Mouse (Mus musculus): ENCODE results near the gene Gsta4. TPM values are rescaled to one million over a fixed set of nuclear protein-coding genes. Genes with fewer than 3 reads are reported as not detected.

Gsta4 gene
- total RNA-seq, 2 experiments from 2014 or later, result 21.5 to 21.6 TPM

DNA sequence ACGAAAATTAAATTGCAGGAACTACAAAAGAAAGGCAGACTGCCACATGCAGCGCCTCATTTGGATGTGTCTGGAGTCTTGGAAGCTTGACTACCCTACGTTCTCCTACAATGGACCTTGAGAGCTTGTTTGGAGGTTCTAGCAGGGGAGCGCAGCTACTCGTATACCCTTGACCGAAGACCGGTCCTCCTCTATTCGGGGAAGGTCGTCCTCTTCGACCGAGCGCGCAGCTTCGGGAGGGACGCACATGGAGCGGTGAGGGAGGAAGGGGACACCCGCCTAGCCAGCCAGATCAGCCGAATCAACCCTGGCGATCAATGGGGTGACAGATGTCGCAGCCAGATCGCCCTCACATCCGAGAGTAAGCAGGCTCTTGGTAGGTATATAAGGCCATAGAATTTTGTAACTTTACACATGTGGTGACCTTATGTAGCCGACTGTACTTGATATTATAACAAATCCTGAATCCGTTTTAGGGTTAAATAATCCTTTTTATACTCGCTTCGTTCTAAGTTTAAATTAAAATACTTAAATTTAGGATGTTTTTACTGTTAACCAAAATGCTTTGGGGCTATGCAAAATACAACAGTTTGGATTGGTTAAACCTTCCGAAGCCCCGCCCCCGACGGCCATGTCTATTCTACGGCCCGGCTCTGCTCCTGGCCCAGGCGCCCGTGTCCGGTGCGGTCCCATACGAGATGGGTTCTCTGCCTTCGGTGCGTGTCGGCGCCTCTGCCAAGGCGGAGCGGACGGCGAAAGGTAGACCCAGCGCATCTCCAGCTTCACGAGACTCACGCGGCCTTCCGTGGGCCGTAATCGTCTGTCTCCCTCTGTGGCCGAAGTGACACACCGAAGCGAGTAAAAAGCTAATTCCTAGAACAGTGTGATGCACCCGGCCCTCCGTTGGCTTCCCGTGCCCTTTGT, 7.0 kb upstream of the Gsta4 start:
- DNase-seq (ENCODE audit: extremely low spot score in 1 of 2, low spot score in 2 of 2), result peak; percentile 92 to 99

DNA sequence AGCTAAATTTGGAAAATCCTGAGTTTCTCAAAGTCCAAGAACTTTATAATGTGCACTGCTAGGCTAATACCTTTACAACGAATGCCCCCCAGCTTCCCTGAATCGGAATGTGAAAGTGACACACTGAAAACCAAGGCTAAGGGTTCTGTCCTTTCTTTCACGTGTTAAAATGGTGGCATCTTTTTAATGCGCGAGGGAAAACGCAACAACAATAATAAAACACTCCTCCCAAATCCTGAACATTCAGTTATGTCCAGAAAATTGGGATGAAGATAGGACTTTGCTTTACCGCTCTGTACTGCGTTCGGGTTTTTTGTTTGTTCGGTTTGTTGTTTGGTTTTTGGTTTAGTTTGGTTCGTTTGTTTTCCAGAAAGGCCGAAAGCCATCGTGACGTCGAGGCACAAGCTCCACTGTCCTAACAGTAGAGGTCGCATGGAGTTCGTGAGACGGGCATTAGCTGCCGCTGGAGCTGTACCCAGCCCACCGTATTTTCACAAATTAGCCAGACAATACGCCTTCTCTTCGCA, 6.3 kb upstream of the Gsta4 start:
- intact Hi-C loops (cut with DNase I), result no loop called here

More for the DNA sequence above, 7.0 kb upstream of the Gsta4 start:
- intact Hi-C loops (cut with DNase I), result no loop called here

DNA sequence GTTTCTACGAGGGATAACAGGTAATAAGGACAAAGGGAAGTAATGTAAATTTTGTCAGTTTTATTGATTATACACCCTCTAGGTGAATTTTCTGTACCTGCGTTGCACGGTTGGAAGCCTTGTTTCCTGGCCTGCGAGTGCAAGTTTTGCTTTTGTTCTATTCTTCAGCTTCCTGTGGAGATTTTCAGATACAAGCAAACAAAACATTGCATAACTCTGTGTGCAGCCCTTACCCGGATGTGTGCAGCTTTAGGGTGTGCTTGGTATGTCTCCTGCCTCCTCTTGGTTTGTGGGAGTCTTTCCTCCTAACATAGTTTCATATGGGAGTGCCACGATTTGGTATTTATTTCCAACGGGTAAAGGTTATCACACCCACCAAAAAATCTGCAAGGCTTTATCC, 5.7 kb upstream of the Gsta4 start:
- DNase-seq (ENCODE audit: extremely low spot score in 1 of 2, low spot score in 2 of 2), result no peak
- intact Hi-C loops (cut with DNase I), result no loop called here

More for the DNA sequence above, 6.3 kb upstream of the Gsta4 start:
- peak; percentile 59 to 73 for DNase-seq (ENCODE audit: extremely low spot score in 1 of 2, low spot score in 2 of 2)

DNA sequence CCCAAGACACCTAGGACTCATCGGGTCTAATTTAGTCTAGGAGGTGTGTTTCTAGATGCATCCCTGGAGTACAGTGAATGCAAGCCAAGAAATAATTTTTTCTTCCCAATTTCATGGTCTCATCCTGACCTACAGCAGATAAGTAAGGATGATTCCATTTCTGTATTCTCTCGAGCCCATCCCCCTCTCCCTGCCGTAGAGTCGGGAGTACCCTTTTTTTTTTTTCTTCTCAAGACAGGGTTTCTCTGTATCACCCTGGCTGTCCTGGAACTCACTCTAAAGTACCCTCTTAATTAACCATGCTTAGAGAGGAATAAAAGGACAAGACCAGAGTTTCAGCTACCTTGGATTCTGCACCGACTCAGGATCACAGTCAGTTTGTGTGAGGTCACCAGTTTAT, 4.4 kb upstream of the Gsta4 start:
- DNase-seq (ENCODE audit: extremely low spot score in 1 of 2, low spot score in 2 of 2), result no peak
- intact Hi-C loops (cut with DNase I), result no loop called here

DNA sequence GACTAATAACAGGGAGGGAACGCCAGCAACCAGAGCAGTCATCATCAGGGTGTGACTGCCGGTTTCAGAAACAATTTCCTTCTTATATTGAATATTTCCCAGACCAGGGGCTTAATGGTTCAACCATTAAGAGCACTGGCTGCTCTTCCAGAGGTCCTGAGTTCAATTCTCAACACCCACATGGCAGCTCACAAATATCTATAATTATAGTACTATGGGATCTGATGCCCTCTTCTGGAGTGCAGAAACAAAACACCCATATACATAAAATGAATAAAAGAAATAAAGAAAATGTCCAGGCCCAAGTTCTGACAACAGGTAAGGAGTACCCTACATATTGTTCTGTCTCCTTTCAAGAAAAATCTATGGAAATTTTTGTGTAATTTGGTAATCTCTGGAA, 3.5 kb upstream of the Gsta4 start:
- intact Hi-C loops (cut with DNase I), result no loop called here
- no peak for DNase-seq (ENCODE audit: extremely low spot score in 1 of 2, low spot score in 2 of 2)

DNA sequence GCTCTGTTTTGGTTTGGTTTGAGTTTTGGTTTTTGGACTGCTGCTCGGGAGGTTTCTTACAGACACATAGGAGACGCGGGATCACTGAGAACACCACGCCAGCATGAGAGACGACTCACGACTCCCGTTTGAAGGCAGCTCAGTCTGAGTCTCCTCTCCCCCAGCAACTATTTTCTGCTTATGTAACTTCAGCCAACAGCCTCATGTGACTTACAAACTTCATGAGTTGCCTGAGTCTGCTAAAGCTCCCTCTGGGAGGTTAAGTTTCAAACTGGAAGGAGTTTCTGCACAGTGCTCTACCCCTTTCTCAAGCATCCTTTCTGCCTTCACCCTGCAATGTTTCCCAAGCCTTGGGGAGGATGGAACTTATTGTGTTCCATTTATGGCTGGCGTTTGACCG, 3.1 kb downstream of the Gsta4 start:
- intact Hi-C loops (cut with DNase I), result no loop called here
- no peak for DNase-seq (ENCODE audit: extremely low spot score in 1 of 2, low spot score in 2 of 2)

DNA sequence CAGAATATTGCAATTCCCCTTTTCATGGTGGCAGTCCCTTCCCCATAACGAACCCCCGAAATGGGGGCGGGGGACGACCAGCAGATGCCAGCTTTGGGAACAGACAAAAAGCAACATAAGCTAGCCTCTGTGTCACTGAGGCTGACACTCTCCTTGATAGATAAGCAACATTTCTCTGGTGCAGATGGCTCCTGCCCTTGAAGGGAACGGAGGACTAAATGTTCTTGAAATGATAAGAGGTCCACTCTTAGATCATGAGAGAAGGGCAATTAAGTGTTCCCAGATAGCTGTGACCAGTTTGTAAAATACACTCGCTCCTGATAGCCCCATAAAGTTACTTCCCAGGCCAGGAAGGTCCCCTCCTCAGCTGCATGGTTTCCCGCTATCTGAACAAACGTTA, 6.3 kb downstream of the Gsta4 start:
- no peak for DNase-seq (ENCODE audit: extremely low spot score in 1 of 2, low spot score in 2 of 2)
- intact Hi-C loops (cut with DNase I), result no loop called here

DNA sequence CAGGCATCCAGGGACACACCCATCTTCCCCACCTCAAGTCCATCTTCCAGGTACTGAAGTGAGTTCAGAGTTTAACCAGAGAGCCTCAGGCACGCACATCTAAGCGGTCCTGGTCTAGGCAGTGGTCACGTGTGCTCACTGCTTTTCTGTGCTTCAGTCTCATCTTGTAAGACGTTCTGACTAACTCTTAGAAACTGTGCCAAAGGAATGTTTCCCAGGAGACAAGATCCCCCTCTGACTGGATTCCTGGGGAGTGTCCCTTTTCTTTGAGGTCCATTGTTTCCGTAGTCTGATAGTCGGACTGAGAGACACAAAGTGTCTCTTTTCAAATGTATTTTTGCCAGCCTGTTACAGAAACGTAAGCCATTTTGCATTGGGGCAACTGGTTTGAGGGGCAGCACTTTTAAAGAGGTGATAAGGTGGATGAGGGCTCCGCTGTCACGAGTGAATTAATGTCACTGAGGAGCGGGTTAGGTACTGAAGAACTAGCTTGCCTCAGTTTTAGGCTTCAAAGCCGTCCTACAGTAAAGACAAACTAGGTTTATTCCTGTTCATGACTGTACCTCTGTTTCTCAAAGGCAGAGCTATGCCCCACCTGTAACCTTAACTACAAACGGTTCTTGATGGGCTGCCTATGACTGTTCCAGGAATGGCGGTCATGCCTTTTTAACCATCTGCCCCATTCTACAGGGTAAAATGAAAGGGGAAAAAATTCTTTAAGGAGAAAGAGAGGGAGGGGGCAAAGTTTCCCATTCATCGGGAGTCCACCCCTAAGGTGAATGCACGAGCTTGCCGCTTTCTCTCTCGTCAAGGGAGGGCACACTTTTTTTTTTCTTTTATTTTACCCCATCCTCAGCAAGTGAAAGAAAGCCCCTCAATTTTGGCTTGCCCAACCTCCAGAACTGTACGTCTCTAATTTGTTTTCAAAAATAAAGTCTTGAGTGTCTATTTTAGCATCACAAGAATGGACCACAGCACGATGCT, 8.4 kb downstream of the Gsta4 start:
- intact Hi-C loops (cut with DNase I), result no loop called here
- DNase-seq (ENCODE audit: extremely low spot score in 1 of 2, low spot score in 2 of 2), result no peak

DNA sequence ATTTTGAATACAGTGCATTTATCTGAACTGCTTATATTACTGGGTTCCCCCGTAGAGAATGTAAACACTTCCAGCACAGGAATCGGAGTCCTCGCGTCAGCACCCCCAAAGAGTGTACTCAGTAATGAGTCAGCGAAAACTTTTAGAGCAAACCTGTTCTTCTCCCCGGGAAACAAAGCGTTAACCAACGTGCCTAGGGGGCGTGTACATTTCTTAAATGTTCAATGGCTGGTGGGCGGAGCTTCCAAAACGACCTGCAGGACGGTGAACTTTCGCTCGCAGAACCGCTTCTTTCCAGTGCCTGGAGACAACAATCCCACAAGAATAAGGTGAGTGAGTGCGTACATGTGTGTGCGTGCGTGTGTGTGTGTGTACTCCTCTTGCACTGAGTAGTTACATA, 9.2 kb downstream of the Gsta4 start:
- intact Hi-C loops (cut with DNase I), result no loop called here
- DNase-seq (ENCODE audit: extremely low spot score in 1 of 2, low spot score in 2 of 2), result peak in 1 of 2 experiments; percentile 80

DNA sequence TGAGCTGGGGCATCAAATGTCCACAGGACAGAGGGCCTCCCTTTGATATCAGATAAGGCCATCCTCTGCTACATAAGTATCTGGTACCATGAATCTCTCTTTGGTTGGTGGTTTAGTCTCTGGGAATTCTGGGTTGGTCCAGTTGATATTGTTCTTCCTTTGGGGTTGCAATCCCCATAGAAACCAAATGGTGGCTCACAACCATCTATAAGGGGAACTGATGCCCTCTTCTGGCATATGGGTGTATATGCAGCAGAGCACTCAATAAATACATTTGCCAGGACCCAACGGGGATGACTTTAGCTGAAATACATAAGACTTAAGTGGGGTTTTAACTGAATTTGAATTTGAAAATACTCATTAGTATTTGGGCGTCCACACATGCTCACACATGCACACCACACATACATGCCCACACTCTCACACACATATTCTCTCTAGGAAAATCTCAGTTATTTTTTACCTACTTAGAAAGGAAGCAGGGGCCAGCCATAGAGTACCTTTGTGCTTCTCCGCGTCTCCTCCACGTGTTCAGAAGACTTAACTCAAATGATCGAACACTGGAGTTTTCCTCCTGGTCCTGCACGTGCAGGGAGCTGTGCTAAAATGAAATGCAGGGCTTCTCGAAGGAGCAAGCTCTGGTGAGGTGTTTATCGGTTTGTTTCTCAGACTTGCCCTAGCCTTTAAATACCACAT, 11.5 kb downstream of the Gsta4 start:
- intact Hi-C loops (cut with DNase I), result no loop called here
- peak in 1 of 2 experiments; percentile 48 for DNase-seq (ENCODE audit: extremely low spot score in 1 of 2, low spot score in 2 of 2)

DNA sequence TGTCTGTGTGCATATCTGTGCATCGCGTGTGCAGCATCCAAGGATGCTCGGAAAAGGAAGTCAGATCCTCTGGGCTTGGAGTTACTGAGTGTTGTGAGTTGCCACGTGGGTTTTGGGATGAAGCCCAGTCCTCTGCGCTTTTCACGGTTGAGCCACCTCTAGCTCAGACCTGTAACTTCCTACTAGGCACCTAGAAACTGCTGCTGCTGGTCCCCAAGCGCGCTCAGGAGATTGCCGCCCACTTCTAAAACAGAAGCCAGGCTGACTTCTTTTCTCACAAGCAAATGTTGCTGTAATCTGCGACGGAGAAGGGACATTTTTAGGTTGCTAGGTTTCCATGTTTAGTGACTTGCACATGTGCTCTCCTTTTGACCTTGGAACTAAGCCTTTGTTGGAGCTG, 12.5 kb downstream of the Gsta4 start:
- intact Hi-C loops (cut with DNase I), result no loop called here
- peak in 1 of 2 experiments; percentile 34 for DNase-seq (ENCODE audit: extremely low spot score in 1 of 2, low spot score in 2 of 2)

DNA sequence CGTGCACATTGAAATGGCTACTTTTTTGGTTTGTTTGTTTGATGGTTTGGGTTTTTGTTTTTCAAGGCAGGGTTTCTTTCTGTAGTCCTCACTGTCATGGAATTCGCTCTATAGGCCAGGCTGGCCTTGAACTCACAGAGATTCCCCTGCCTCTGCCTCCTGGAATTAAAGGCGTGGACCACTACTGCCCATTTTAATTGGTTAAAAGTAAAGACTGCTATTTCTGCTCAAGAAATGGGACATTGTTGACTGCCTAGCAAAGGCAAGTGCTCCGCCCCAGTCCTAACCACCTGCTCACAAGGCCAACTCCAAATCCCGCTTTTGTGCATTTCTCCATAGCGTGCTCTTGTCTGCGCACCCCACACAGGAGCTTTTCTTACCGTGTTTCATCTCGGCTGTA, 15.2 kb downstream of the Gsta4 start:
- DNase-seq (ENCODE audit: extremely low spot score in 1 of 2, low spot score in 2 of 2), result no peak
- intact Hi-C loops (cut with DNase I), result no loop called here

DNA sequence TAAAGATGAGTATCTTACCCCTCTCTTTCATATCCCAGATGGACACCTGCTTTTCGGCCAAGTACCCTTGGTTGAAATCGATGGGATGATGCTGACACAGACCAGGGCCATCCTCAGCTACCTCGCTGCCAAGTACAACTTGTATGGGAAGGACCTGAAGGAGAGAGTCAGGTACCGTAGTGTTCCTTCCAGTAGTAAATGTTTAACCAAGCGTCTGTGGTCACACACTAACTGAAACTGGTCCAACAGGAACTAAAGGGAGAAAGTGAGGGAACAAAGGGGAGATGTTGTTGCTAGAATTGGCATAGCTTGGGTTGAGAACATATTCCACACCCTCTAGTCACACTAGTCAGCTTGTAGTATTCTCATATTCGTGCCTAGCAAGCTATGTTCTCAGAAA, 21.6 kb downstream of the Gsta4 start:
- intact Hi-C loops (cut with DNase I), result no loop called here
- DNase-seq (ENCODE audit: extremely low spot score in 1 of 2, low spot score in 2 of 2), result no peak

DNA sequence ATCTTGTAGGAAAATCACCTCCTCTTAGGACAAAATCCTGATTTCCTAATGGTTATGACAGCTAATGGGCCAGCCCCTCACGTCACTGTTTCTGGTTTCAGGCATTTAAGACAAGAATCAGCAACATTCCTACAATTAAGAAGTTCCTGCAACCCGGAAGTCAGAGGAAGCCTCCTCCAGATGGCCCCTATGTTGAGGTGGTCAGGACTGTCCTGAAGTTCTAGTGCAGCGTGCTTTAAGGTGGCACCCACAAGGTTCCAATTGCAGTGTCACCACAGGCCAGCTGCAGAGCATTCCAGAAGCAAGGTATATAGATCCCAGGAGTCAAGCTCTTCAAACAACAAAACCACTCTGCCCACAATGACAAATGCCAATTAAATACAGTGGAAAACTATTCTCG, 26.4 kb downstream of the Gsta4 start:
- intact Hi-C loops (cut with DNase I), result no loop called here
- no peak for DNase-seq (ENCODE audit: extremely low spot score in 1 of 2, low spot score in 2 of 2)

DNA sequence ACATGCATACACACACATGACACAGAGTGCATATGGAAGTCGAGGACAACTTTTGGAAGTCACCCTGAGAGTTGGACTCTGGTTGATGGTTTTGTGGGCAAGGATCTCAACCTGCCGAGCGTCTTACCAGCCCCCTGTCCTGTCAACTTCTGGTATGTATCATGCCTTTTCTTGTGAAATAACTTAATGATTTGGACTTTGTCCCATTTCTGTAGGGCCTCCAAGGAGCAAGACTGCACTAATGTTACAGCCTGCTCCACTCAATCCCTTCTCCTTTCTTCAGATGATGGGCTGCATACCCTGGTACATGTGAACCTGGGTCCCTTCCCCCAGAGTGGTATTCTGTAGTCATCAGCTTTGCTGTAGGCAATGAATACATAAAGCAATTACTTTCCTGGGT, 27.5 kb downstream of the Gsta4 start:
- intact Hi-C loops (cut with DNase I), result no loop called here
- DNase-seq (ENCODE audit: extremely low spot score in 1 of 2, low spot score in 2 of 2), result no peak

DNA sequence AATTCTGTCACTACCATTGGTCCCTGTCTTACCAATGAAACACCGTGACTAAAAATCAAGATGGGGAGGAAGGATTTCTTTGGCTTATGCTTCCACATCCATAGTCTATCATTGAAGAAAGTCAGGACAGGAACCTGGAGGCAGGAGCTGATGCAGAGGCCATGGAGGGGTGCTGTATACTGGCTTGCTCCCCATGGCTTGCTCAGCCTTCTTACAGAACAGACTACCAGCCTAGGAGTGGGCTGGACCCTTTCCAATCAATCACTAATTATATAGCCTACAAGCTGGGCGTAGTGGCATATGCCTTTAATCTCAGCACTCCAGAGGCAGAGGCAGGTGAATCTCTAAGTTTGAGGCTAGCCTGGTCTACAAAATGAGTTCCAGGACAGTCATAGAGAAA, 28.2 kb downstream of the Gsta4 start:
- intact Hi-C loops (cut with DNase I), result no loop called here
- no peak for DNase-seq (ENCODE audit: extremely low spot score in 1 of 2, low spot score in 2 of 2)

DNA sequence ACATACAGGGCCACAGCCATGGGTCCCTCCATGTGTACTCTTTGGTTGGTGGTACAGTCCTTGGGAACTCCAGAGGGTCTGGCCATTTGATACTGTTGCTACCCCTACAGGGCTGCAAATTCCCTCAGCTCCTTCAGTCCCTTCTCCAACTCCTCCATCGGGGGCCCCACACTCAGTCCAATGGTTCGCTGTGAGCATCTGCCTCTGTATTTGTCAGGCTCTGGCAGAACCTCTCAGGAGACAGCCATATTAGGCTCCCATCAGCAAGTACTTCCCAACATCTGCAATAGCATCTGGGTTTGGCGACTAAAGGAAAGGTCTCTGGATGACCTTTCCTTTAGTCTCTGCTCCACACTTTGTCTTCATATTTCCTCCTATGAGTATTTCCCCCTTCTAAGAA, 28.9 kb downstream of the Gsta4 start:
- intact Hi-C loops (cut with DNase I), result no loop called here
- no peak for DNase-seq (ENCODE audit: extremely low spot score in 1 of 2, low spot score in 2 of 2)

DNA sequence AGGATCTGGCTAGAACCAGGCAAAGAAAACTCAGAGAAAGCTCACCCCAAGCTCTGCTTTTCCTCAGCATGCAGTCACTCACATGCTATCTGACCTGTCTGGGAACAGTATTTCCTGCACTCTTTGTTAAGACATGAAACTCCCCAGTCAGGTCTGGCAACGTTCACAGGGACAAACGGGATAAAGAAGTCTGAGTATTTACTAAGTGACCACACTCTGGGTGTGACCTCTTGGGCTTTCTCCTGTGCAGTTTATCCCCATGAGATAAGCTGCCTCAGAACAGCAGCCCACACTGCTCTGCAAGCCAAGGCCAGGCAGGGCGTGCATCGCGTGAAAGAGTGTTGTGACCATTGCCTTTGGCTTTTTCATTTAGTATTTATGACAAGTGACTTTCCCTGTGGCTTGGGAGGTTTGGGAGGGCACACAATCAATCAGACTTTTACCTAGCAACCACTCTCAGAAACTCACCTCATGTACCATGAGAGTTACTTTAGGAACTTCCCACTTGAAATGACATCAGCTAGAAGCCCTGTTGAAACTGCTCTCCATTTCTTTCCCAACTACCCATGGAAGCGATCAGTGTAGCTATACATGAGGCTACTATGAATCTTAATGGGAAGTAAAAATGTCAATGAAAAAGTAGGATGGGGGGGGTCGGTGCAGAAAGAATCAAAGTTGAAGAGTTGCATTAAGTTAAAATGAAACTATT, 29.9 kb downstream of the Gsta4 start:
- intact Hi-C loops (cut with DNase I), result no loop called here
- no peak for DNase-seq (ENCODE audit: extremely low spot score in 1 of 2, low spot score in 2 of 2)

Measured in left cerebral cortex, postnatal 10 days (tissue).